Mouse (Mus musculus): ENCODE measurements at regions not wholly inside any gene's neighbourhood (a gene's known extent, or its start where the extent isn't known, plus 50 kb on each side); places are given as distances from the start of the nearest gene placed in this dataset.

GRCm38 (mm10) chr15:71358189-71358790 is 2476.1 kb upstream of the Gm6569 start:
- DNase-seq (ENCODE audit: low read depth, low spot score) = no peak

- peak; percentile 81 for DNase-seq (ENCODE audit: low read depth, low spot score)
Measured at GRCm38 (mm10) chr15:71375775-71376174, 2458.6 kb upstream of the Gm6569 start.

Data from 3T3-L1 (cell line).